Mouse (Mus musculus): ENCODE data around the gene Pip4k2b. TPM values are rescaled to one million over a fixed set of nuclear protein-coding genes. Genes with fewer than 3 reads are reported as not detected.
"Not testable (repeated sequence)": the region's sequence is repeated elsewhere in the genome, so short reads cannot be mapped to it uniquely, and the experiment has no call there.

Gene Pip4k2b
- total RNA-seq, 2 experiments from 2014 or later: 20.2 to 21.1 TPM

- intact Hi-C loops (cut with DNase I): no loop called here
- no peak for DNase-seq (ENCODE audit: low spot score)
Measured at GRCm38 (mm10) chr11:97758942-97759341, 14.4 kb upstream of the Pip4k2b start.

GRCm38 (mm10) chr11:97758125-97758524 lies 13.6 kb upstream of the Pip4k2b start:
- intact Hi-C loops (cut with DNase I): no loop called here
- no peak for DNase-seq (ENCODE audit: low spot score)

- no peak for DNase-seq (ENCODE audit: low spot score)
- intact Hi-C loops (cut with DNase I): no loop called here
Measured at GRCm38 (mm10) chr11:97753277-97753676, 8.8 kb upstream of the Pip4k2b start.

GRCm38 (mm10) chr11:97748496-97748895 lies 4.0 kb upstream of the Pip4k2b start:
- intact Hi-C loops (cut with DNase I): no loop called here
- no peak for DNase-seq (ENCODE audit: low spot score)

GRCm38 (mm10) chr11:97747773-97748172 lies 3.3 kb upstream of the Pip4k2b start:
- DNase-seq (ENCODE audit: low spot score): no peak
- intact Hi-C loops (cut with DNase I): no loop called here

- intact Hi-C loops (cut with DNase I): no loop called here
- no peak for DNase-seq (ENCODE audit: low spot score)
Measured at GRCm38 (mm10) chr11:97745331-97745721, 822 bp upstream of the Pip4k2b start.

GRCm38 (mm10) chr11:97744718-97745330 lies 320 bp upstream of the Pip4k2b start:
- peak; percentile 97 for DNase-seq (ENCODE audit: low spot score)
- intact Hi-C loops (cut with DNase I): loop anchor here (5.0 kb wide), 1 partner anchor 43 kb away; the partner anchor contains the start of genes Pcgf2 and Psmb3

- intact Hi-C loops (cut with DNase I): loop anchor here (5.0 kb wide), 1 partner anchor 41 kb away; the partner anchor contains the start of genes Pcgf2 and Psmb3
- DNase-seq (ENCODE audit: low spot score): no peak
Measured at GRCm38 (mm10) chr11:97743423-97743822, 1.1 kb downstream of the Pip4k2b start.

- intact Hi-C loops (cut with DNase I): loop anchor here (5.0 kb wide), 1 partner anchor 40 kb away; the partner anchor contains the start of genes Pcgf2 and Psmb3
- no peak for DNase-seq (ENCODE audit: low spot score)
Measured at GRCm38 (mm10) chr11:97742591-97742990, 1.9 kb downstream of the Pip4k2b start.

GRCm38 (mm10) chr11:97742157-97742556 lies 2.3 kb downstream of the Pip4k2b start:
- DNase-seq (ENCODE audit: low spot score): no peak
- intact Hi-C loops (cut with DNase I): loop anchor here (5.0 kb wide), 1 partner anchor 40 kb away; the partner anchor contains the start of genes Pcgf2 and Psmb3

GRCm38 (mm10) chr11:97740190-97740589 lies 4.3 kb downstream of the Pip4k2b start:
- intact Hi-C loops (cut with DNase I): loop anchor here (5.0 kb wide), 1 partner anchor 38 kb away; the partner anchor contains the start of genes Pcgf2 and Psmb3
- DNase-seq (ENCODE audit: low spot score): no peak

GRCm38 (mm10) chr11:97739155-97739554 lies 5.3 kb downstream of the Pip4k2b start:
- no peak for DNase-seq (ENCODE audit: low spot score)
- intact Hi-C loops (cut with DNase I): no loop called here

GRCm38 (mm10) chr11:97738703-97739102 lies 5.8 kb downstream of the Pip4k2b start:
- intact Hi-C loops (cut with DNase I): no loop called here
- no peak for DNase-seq (ENCODE audit: low spot score)

GRCm38 (mm10) chr11:97737600-97737999 lies 6.9 kb downstream of the Pip4k2b start:
- intact Hi-C loops (cut with DNase I): no loop called here
- DNase-seq (ENCODE audit: low spot score): no peak

- no peak for DNase-seq (ENCODE audit: low spot score)
- intact Hi-C loops (cut with DNase I): no loop called here
Measured at GRCm38 (mm10) chr11:97736645-97737044, 7.9 kb downstream of the Pip4k2b start.

- intact Hi-C loops (cut with DNase I); DNase-seq (ENCODE audit: low spot score): not testable (repeated sequence)
Measured at GRCm38 (mm10) chr11:97734810-97735209, 9.7 kb downstream of the Pip4k2b start.

- intact Hi-C loops (cut with DNase I): no loop called here
Measured at GRCm38 (mm10) chr11:97733689-97734088, 10.8 kb downstream of the Pip4k2b start.

GRCm38 (mm10) chr11:97728730-97729129 lies 15.8 kb downstream of the Pip4k2b start:
- intact Hi-C loops (cut with DNase I): no loop called here
- no peak for DNase-seq (ENCODE audit: low spot score)

More at GRCm38 (mm10) chr11:97733689-97734088, 10.8 kb downstream of the Pip4k2b start:
- no peak for DNase-seq (ENCODE audit: low spot score)

GRCm38 (mm10) chr11:97728311-97728710 lies 16.2 kb downstream of the Pip4k2b start:
- intact Hi-C loops (cut with DNase I): no loop called here

GRCm38 (mm10) chr11:97723709-97724108 lies 20.8 kb downstream of the Pip4k2b start:
- intact Hi-C loops (cut with DNase I): no loop called here
- DNase-seq (ENCODE audit: low spot score): no peak

More at GRCm38 (mm10) chr11:97728311-97728710, 16.2 kb downstream of the Pip4k2b start:
- no peak for DNase-seq (ENCODE audit: low spot score)

- intact Hi-C loops (cut with DNase I): no loop called here
- no peak for DNase-seq (ENCODE audit: low spot score)
Measured at GRCm38 (mm10) chr11:97721338-97721737, 23.2 kb downstream of the Pip4k2b start.

- DNase-seq (ENCODE audit: low spot score): no peak
- intact Hi-C loops (cut with DNase I): no loop called here
Measured at GRCm38 (mm10) chr11:97719041-97719440, 25.5 kb downstream of the Pip4k2b start.
